Mouse (Mus musculus) urinary bladder, postnatal 4 days (tissue): Measurements from ENCODE around the gene Serinc5.

Experiments
- DNase-seq, 2 experiments: peaks; one replicate each; pipeline ENCODE4 v3.0.0; 2021 to 2022; ENCODE audit warnings: low spot score in 2 of 2

The Serinc5 gene

DNA sequence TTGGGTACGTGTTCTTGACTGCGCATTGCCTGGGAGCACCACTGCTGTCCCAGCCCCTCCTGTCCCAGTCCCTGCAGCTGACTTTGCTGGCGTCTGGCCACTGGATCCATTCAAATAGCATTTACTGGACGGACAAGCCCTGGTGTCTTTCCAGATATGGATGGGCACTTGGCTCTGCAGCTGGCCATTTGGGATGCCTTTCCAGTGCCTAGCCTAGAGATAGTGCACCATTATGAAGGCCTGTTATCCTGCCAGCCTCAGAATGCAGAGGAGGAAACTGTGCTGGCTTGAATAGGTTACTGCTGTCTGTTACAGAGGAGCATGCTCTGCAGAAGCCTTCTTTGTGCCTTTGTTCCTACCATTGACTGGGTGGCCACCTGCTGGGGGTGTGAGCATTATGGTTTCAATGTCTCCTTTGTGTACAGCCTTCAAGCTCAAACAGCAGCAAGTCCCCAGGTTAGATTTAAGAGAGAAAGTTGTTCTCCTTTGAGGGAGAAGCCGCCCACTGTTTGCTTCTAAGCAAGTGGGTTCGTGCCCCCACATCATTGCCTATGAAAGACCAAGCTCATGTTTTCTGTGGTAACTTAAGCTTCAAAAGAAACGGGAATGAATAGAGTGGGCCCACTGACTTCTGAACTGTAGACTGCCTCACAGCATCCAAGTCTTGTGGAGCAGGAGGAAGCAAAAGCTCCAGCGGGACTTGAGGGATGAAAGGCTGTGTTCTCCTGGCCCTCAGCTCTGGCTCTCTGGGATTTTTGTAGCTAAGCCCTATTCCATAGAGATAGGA lies 92.5 kb downstream of the Serinc5 start:
- peak in 1 of 2 experiments; percentile 31 for DNase-seq

DNA sequence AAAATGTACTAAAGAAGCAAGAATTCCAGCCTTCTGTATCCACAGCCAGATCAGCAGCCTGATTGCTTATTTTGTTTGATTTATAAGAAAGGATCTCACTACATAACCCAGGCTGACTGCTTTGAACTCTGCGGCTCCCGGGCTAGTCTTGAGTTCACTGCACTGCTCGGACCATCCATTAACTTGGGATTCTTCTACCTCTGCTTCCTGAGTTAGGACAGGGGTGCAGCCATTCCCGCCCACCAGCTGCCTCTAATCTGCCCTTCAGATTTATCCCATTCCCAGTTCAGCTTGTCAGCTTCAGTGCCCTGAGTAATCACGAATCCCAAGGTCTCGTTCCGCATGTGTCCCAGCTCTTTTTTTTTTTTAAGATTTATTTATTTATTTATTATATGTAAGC lies 93.3 kb downstream of the Serinc5 start:
- no peak for DNase-seq

DNA sequence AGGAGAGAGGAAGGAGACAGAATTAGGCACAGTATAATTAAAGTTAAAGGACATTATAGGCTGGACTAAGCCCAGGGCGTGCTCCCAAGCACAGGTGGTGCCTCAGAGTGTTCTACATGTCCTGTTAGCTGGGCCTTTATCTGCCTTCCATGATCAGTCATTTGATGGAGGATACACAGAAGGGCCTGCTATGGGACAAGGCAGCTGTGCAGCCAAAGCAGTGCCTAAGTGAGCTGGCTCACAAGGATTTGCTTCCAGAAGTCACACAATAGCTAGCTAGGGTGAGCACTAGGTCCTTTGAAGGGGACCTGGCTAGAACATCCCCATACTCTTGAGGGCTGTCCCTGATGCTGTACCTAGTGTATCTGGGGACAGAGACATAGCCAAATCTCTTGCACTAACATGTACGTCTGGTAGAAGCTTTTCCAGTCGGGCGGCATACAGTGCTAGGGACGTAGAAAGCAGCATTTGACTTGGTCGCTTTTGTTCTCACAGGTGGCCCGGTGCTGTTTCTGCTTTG lies 94.2 kb downstream of the Serinc5 start:
- DNase-seq = peak in 1 of 2 experiments; percentile 9

DNA sequence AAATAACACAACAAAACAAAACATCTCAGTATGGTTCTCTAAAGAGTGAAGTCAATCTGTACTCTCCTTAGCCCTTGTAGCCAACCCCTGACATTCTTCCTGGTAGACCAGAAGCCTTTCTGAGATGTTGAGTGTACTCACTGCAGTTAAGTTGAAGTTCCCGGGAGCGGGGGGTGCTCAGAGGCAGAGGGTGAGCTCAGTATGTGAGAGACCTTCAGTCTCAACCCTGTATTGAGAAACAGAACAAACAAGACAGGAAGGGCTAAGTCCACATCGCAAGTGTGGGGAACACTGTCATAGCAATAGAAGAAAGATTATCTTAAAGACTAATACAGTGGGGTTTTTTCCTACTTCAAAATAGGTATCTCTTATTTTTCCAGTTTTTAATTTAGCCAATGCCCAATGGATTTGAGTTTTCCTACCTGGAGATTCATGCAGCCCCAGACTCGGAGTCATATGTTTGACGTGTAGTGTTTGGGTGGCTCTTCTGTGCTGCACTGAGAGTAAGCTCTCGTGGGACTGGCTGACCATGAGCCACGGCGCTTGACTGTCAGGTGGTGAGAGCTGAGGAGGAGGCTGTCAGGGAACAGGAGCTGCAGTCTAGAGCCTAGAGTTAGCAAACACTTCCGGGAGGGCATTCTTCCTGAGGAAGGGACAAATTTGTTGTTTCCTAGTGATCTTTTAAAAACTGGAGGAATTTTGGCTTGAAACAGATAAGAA lies 95.6 kb downstream of the Serinc5 start:
- peak in 1 of 2 experiments; percentile 38 for DNase-seq

DNA sequence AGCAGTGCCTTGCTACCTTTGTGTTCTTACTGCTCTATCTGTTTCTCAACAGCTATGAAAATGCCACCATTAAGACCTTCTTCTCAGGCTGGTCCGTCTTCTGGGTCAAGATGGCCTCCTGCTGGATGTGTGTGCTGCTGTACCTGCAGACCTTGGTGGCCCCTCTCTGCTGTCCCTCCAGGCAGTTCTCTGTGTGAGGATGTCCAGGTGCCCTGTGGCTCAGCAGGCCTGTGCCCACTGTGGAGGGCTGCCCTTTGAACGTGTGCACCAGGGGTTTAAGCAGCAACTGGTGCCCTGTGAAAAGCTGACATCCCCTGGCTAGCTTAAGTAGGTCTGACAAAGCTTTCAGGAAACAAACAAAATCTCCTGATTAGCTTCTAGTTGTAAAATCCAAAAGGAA lies 97.0 kb downstream of the Serinc5 start:
- no peak for DNase-seq

DNA sequence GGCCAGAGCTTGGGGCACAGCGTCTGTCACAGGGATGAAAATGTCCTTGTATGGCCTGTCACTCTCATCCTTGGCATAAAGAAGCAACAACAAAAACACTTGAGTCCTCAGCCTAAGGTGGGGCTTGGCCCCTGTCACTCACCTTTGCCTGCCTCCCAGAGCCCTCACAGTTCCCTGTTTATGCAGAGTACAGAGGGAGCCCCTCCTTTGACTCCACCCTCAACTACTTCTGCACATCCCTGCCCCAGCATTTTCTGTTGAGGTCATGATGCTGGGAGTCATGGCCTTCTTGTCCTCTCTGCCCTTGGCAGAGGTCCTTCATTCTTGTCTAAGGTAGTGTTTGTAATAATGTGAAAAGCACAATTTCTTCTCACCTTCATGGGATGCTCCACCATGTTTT lies 97.6 kb downstream of the Serinc5 start:
- no peak for DNase-seq

DNA sequence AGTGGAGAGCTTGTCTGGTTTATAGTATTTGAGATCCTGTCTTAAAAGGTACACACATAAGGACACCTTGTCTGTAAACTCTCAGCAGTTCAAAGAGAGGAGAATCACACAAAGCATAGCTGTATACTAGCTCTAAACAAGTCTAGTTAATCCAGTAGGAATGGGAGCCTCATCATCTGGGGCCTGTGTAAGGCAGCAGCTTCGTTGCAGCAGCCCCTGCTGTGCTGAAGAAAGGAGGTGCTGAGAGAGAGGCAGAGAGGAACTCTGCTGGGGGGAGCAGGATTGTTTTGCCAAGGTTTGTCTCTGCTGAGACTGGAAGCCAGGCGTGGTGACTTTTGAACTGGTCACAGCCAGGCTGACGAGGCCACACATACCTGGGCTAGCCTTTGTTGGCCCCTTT lies 98.6 kb downstream of the Serinc5 start:
- DNase-seq = no peak

DNA sequence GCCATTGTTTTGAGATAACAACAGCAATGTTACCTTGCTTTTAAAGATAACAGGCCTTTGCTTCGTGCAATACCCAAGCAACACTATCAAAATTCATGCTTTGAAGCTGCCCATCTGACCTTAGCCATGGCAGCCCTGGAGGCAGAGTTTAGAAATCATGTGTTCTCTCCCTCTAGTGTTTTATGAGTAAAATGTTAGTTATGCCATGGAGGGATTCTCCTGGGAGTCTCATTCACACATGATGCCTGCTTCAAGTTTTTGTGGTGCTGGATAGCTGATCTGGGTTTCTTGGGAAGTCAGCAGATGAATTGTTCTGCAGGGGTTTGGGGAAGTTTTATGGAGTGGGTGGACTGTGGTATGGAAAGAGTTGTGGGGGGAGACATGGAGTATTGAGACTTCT lies 99.5 kb downstream of the Serinc5 start:
- no peak for DNase-seq

DNA sequence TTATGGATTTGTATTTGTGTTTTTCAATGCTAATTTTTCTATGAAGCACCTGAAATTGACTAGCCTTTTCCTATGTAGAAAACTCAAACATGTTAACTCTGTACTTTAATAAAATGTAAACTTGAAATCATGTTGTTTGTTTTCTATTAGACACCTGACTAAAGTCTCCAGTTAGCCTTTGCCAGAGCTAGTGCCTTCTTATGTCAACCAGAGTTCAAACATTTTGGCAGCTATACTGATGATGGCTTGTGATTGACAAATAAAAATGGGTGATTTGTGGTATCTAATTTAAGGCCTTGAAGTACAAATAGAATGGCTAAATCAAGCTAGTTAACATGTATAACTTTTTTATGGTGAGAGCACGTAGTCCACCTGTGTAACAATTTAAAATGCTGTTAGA lies 100.9 kb downstream of the Serinc5 start:
- DNase-seq = no peak

DNA sequence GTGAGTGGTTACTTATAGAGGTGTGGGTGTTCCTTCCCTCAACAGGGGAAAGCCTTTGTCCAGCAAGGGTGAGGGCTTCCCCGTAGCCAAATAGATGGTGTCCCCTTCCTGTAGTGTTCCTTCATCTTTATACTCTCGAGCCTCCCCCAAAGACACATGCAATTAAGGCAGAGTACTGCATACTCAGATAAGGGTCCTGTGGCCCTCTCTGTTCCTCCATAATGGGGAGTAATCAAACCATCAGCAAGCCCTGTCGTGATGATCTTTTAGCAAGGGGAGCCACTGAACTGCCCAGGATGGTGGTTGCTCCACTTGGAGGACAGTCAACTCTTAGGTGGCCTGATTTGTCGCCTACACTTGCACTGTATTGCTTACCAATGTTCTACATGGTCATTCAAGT lies 101.7 kb downstream of the Serinc5 start:
- DNase-seq = no peak

DNA sequence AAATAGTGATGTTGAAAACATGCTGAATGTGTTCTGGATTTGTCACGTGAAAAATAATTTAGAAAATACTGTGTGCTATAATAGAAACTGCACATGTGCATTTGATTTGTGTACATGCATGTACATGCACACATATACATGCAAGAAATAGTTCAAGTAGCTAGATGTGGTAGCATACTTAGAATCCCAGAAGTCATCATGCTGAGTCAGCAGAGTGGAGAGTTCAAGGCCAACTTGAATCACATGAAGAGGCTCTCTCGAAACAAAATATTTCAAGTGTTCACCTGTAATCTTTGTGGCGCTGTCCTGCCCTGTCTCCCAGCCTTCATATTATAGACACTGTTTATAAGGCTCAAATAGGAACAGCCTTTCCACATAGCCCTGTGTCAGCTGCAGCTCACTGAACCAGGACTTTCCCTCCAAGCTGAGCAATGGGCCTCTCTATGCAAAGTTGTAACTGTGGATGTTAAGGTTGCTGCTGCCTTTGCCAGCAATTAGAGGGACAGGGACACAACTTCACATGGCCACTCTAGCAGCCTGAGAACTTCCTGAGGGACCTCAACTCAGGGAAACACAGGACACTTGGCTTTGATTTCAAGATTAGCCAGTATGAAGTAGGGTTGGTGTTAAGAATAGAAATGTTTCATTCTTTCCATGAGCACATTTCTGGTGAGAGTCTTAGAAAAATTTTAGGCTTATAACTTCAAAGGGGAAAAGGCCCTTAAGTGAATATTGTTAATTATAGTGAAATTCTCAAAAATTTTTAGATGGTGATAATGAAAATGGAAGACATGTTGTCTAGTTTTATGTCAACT lies 107.2 kb downstream of the Serinc5 start:
- DNase-seq = no peak

DNA sequence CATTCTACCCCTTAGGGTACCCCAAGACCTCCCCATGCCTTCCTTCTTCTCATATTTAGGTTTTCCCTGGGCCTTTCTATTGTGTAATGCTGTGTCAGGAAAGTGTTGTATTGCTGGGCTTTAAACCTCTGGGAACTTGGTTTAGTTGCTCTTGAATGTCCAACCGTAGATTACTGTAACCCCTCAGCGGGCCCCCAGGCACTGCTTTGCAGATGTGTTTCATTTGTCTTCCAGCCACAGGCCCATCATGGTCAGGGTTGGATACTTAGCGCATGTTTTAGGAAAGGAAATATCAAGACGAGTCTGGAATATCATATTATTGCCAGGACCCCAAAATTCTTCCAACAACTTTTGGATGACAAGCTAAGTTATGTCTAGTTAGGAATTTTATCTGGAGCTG lies 110.1 kb downstream of the Serinc5 start:
- DNase-seq = no peak

DNA sequence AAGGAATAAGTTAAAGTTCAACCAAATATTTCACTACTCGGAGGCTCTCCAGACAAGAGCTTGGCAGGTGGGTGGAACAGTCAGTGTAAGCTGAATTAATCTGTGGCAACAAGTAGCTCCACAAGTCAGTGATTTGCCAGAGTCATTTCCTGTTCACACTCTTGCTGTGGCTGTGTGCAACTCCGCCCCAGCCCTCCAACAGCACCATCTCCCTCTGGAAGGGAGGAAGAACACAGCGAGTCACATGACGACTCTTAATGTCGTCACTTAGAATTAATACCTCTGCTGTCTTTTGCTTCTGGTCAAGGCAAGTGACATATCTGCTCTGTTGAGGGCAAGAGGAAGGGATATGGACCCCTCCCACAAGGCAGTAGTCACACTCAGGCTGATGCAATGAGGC lies 111.5 kb downstream of the Serinc5 start:
- DNase-seq = peak in 1 of 2 experiments; percentile 12

DNA sequence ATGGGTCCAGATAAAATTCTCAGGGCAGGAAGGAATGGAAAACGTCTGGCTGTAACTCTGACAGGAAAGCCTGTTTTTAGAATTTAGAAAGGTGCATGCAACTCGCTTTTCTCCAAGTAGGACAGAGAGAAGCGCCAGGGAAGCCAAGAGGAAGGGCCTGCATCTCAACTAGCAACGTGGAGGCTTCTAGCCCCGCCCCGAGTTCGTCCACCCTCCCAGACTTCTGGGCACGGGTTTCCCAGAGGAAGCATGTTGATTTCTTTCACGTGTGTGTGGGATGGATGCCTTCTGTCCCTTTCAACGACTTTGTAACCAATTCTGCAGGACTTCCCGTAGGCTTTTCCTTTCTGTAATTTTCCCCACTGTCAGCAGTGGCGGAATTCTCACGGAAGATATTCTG lies 118.9 kb downstream of the Serinc5 start:
- peak in 1 of 2 experiments; percentile 44 for DNase-seq

DNA sequence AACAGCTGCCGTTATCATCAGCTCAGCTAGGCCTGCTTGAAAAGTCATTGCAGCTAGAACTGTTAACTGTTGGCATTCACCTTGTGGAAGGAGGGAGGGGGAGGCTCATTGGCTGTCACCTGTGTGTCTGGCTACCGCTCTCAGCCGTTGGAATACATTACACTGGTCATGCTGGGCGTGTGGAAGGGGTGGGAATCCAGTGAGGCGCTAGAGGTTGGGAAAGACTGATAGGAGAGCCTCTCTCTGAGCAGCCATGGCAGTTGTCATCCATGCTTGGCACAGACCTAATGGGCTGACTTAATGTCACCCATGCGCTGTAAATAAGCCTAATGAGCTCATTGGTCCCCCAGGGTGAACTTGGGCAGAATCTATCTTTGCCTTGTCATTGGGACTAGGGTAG lies 120.9 kb downstream of the Serinc5 start:
- DNase-seq = no peak

DNA sequence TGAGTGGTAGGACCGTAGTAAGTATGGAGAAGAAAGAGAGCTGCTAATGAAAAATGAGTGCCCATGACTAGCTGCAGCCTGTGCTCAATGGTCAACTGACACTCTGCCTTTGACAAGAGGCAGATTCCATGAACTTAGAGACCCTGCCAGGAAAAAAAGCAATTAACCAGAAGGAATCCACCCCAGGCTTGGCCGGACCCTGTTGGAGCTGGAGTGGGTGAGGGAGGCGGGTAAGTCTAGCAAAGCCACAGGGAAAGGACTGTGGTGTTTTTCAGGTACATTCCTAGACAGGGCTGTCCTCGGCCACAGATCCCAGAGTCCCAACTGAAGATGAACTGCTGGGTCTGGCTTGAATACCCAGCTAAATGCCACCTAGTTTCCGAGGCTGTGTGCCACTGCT lies 121.9 kb downstream of the Serinc5 start:
- DNase-seq = no peak

DNA sequence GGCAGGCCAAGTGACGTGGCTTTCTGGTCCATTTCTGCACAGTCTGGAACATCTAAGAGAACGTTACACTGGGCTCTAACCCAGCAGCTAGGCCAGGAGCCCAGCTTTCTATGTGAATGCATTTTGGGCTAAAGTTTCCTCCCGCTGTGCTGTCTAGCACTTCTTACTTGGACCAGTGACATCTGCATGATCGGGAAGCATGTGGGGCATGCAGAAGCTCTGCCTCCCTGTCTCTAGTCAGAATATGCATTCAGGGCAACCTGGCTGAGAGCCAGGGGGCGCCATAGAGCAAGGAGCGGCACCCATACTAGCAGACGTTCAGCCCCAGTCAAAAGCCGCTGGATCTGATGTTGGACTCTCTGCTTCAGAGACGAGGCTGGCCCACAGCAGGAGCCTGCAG lies 122.4 kb downstream of the Serinc5 start:
- no peak for DNase-seq

DNA sequence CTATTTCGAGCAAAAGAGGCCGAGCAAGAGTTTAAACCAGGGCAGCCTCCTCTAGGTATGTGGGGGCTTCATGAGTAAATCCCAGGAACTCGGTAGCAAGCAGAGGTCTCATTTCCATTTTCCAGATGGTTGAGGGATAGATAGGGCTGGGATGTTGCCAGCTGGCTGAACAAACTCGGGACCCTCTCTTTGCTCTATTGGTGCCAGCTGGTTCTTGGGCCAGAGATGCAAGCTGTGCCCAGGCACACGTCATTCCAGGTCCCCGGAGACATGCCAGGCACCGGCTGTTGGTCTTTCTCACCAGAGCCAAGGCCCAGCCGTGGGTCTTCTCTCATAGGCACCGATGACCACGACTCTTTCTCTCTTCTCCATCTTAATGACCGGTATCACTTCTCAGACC lies 122.8 kb downstream of the Serinc5 start:
- DNase-seq = no peak

DNA sequence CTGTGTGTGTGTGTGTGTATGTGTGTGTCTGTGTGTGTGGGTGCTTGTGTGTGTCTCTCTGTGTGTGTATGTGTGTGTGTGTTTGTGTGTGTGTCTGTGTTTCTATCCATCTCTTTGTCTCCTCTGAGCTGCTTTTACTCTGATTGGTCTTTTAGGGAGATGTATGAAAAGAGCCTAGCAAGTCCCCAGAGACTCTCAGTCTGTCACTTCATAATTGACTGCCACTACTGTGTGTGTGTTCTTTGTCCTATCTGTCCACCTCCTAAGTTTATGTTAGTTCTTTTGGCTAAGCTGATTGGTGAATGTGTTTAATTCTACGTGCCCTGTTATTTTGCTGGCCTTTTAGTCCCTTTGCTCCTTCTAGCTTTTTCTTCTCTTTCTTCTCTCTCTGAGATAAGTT lies 124.8 kb downstream of the Serinc5 start:
- DNase-seq = no peak

DNA sequence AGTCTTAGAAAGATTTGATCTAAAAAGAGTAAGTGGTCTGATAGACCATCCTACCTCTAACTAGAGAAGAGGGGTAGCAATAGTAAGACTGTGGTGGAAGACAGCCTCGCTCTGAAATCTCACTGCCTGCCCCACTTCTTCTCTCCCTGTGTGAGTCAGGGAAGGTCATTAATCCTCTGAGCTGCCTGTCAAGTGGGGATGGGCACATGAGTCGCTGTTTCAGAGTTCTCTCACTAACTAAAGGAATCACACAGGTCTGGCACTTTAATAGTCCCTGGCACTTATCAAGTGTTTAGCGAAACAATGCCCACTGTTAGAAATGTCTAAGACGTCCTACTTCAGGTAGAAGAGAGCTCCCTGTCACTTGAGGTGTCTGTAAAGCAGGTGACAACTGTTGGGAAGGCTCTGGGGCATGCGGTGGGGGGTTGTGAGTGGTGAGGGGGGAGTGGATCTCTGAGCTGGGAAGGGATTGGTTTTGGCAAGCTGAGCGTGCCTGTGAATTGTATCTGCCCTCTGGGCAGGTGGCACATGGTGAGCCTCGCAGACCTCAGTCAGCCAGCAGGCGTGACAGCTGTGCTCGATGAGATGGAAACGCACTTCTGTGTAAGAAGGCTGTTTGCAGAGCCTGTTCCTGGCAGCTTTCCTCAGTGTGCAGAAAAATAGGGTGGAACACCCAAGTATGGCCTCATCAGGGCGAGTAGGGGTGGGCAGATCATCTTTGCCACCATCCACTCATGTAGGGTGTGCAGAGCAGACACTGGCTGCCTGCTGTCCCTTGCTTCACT lies 125.8 kb downstream of the Serinc5 start:
- no peak for DNase-seq

DNA sequence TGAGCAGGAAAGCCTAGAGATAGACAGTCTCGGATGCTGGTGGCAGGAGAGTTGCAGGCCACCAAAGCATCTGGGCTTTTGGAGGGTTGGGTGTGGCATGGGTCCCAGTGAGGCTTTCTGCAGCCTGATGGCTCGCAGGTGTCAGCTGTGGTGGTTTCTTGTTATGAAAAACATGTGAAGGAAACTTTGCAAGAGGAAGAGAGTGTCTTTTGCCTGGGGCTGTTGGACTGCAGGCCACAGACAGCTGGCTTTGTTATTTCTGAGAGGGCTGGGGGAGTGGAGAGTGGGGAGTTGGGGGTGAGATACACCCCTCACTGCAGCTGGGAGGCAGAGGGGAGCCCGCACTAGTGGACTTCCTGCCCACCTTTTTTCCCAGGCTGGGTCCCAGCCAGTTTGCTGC lies 127.9 kb downstream of the Serinc5 start:
- DNase-seq = peak in 1 of 2 experiments; percentile 44
